ENCODE assay signal across 16 mouse cellular contexts in genomic region chr6:118012317-118012700, GRCm38 (mm10). TPM values are rescaled to one million over a fixed set of nuclear protein-coding genes. Genes with fewer than 3 reads are reported as not detected.
DNase-seq lines count a peak whose midpoint lies in the region; ATAC-seq and TF ChIP-seq lines count a peak whose summit lies in the region.
"Had no signal": no experiment of that assay in that cellular context is flagged by ENCODE, and none has a peak within 500 bp of the region (broad histone marks: within the 10 kb centered on the region; RNA-seq: fewer than 3 reads in every experiment).

No protein-coding gene starts in this region.

- no peaks in the 10 kb centered on the region for H3K36me3 ChIP-seq in hindbrain, embryonic 16.5 days (ENCODE audit: control insufficient read depth, insufficient read depth, low read length)
- H3K36me3 ChIP-seq in hindbrain, embryonic 13.5 days = no peaks in the 10 kb centered on the region
- H3K36me3 ChIP-seq: embryonic facial prominence, embryonic 10.5 days; neural tube, embryonic 12.5 days had no signal

- peak overlapping the region; percentile 66 for H3K4me3 ChIP-seq in hindbrain, embryonic 16.5 days (ENCODE audit: low read length)
- no peak overlapping the region for H3K4me3 ChIP-seq in hindbrain, embryonic 13.5 days
- peak overlapping the region; percentile 79 for H3K4me3 ChIP-seq in olfactory bulb, adult 2 months (ENCODE audit: insufficient read depth, low read depth, low read length)
- H3K4me3 ChIP-seq: erythroblast, embryonic 14.5 days had no signal

- peak; percentile 71 for DNase-seq in cerebellum, adult 11-12 months
- DNase-seq in cerebellum, postnatal 36 days = no peak
- peak; percentile 29 for DNase-seq in right cerebral cortex, adult 18-20 months
- no peak for DNase-seq in right cerebral cortex, postnatal 14 days
- no peak for DNase-seq in kidney, postnatal 10 days
- DNase-seq: gastrocnemius, postnatal 25 days; kidney, adult 2 months; kidney, postnatal 36 days; lung, embryonic 14.5 days; thymus, adult 2 months had no signal

- ATAC-seq in hindbrain, embryonic 16.5 days = no peak
- ATAC-seq in hindbrain, embryonic 13.5 days (ENCODE audit: low FRiP score) = no peak

- peaks cover 16% of the 10 kb centered on the region for H3K4me1 ChIP-seq in hindbrain, embryonic 16.5 days (ENCODE audit: control insufficient read depth, insufficient read depth, low read depth, low read length)
- H3K4me1 ChIP-seq in hindbrain, embryonic 13.5 days (replicated peaks) = peaks cover 23% of the 10 kb centered on the region
- H3K4me1 ChIP-seq in olfactory bulb, adult 2 months (ENCODE audit: control insufficient read depth, insufficient read depth, low read length) = peaks cover 46% of the 10 kb centered on the region

- no peak overlapping the region for H3K9ac ChIP-seq in hindbrain, embryonic 16.5 days (ENCODE audit: low read depth, low read length)
- H3K9ac ChIP-seq in hindbrain, embryonic 13.5 days = no peak overlapping the region
- H3K9ac ChIP-seq: lung, embryonic 14.5 days had no signal

- 0 out of 2 replicates have a peak, but pooled peaks cover 2% of the 10 kb centered on the region for H3K27me3 ChIP-seq in hindbrain, embryonic 16.5 days (replicated peaks; ENCODE audit: control insufficient read depth, insufficient read depth, low read length)
- H3K27me3 ChIP-seq in hindbrain, embryonic 13.5 days = peaks cover 56% of the 10 kb centered on the region

- no peaks in the 10 kb centered on the region for H3K9me3 ChIP-seq in hindbrain, embryonic 16.5 days (ENCODE audit: control insufficient read depth, low read length)
- H3K9me3 ChIP-seq in hindbrain, embryonic 13.5 days = no peaks in the 10 kb centered on the region
- H3K9me3 ChIP-seq: embryonic facial prominence, embryonic 10.5 days; neural tube, embryonic 12.5 days had no signal

- peak overlapping the region; percentile 85 for H3K4me2 ChIP-seq in hindbrain, embryonic 16.5 days (ENCODE audit: low read length)
- H3K4me2 ChIP-seq in hindbrain, embryonic 13.5 days = no peak overlapping the region

- no peak for TF ChIP-seq CTCF in olfactory bulb, adult 2 months (IDR thresholded peaks at IDR 0.05; ENCODE audit: insufficient read depth, low read depth, low read length)

- H3K27ac ChIP-seq in hindbrain, embryonic 16.5 days (ENCODE audit: low read depth, low read length) = no peak overlapping the region; the same call in 1 of the 2 replicates
- no peak overlapping the region for H3K27ac ChIP-seq in hindbrain, embryonic 13.5 days
- H3K27ac ChIP-seq in olfactory bulb, adult 2 months (ENCODE audit: insufficient read depth, low read depth, low read length) = peak overlapping the region; percentile 96
- H3K27ac ChIP-seq: embryonic facial prominence, embryonic 10.5 days; neural tube, embryonic 12.5 days had no signal

- WGBS in hindbrain, embryonic 16.5 days = 68% methylated on average over 3 of the region's 3 CpGs
- 80% methylated on average over 3 of the region's 3 CpGs for WGBS in hindbrain, embryonic 13.5 days
- 39% methylated on average over 3 of the region's 3 CpGs for WGBS in olfactory bulb, adult 2 months

- no peak for TF ChIP-seq POLR2A in olfactory bulb, adult 2 months (IDR thresholded peaks at IDR 0.05; ENCODE audit: insufficient read depth, low read depth, low read length)

RNA-seq across cellular contexts. Expression of gene Rasgef1a, which starts 1.1 kb away (rescaled TPM):
- 5.7 and 6.5 TPM in 2 replicates for polyA plus RNA-seq in hindbrain, embryonic 16.5 days (2015; fragmentation: Nextera tagmentation; extraction: Ambion mirVana)
- polyA plus RNA-seq in hindbrain, embryonic 13.5 days (2015; fragmentation: Nextera tagmentation; extraction: Ambion mirVana) = 0.90 and 1.1 TPM in 2 replicates
- polyA plus RNA-seq in olfactory bulb, adult 2 months (2012; ENCODE audit: insufficient read depth, insufficient read length, low replicate concordance, missing spikeins) = not detected in 2 replicates
- polyA plus RNA-seq: erythroblast, embryonic 14.5 days had no signal

Comparison
In these comparisons a context has a peak if more than half of its experiments do, and no peak if none do; other contexts are left out.
1. DNase-seq: peak in cerebellum, adult 11-12 months (single experiment) and right cerebral cortex, adult 18-20 months (single experiment); none in cerebellum, postnatal 36 days (0 of 2), right cerebral cortex, postnatal 14 days (single experiment) and kidney, postnatal 10 days (single experiment).